Mouse (Mus musculus) E14TG2a.4 (cell line): ENCODE results near the gene Mob3c.

Experiments
- H3K27me3 ChIP-seq: 2 replicates; pipeline ENCODE4 v1.6.1; 2014; ENCODE audit warnings: low read length, control low read depth; ENCODE audit not compliant: insufficient read depth
- H3K36me3 ChIP-seq: 2 replicates; pipeline ENCODE4 v1.6.1; 2014; ENCODE audit warnings: low read length, control low read depth; ENCODE audit not compliant: insufficient read depth
- H3K4me1 ChIP-seq: replicated peaks from 2 replicates; pipeline ENCODE4 v1.6.1; 2014; ENCODE audit warnings: low read depth, low read length, control low read depth
- H3K4me3 ChIP-seq: replicated peaks from 2 replicates; pipeline ENCODE4 v1.5.1; 2014; ENCODE audit warnings: mild to moderate bottlenecking, low read length
- H3K9me3 ChIP-seq: 2 replicates; pipeline ENCODE4 v1.6.1; 2014; ENCODE audit warnings: low read length, control low read depth
- CTCF ChIP-seq: conservative IDR thresholded peaks from 2 replicates; pipeline ENCODE4 v1.5.1; 2014; ENCODE audit warnings: low read length
- NANOG ChIP-seq: IDR thresholded peaks from 2 replicates; pipeline ENCODE4 v1.6.1; 2014; ENCODE audit warnings: borderline replicate concordance, low read length, mixed read lengths
- POU5F1 ChIP-seq: IDR thresholded peaks from 2 replicates; pipeline ENCODE4 v1.6.1; 2014; ENCODE audit warnings: low read length, borderline replicate concordance

Gene Mob3c

GRCm38 (mm10) chr4:115827066-115827465 is 826 bp upstream of the Mob3c start:
- no peaks in the 10 kb centered on the region for H3K9me3 ChIP-seq
- H3K4me3 ChIP-seq, result peak overlapping the region; percentile 92
- TF ChIP-seq NANOG (no peak), CTCF (no peak), POU5F1 (no peak)
- peaks cover 59% of the 10 kb centered on the region for H3K4me1 ChIP-seq
- 0 out of 2 replicates have a peak, but pooled peaks cover 3% of the 10 kb centered on the region for H3K36me3 ChIP-seq
- H3K27me3 ChIP-seq, result peaks cover 16% of the 10 kb centered on the region

GRCm38 (mm10) chr4:115827535-115827887 is 381 bp upstream of the Mob3c start:
- Histone ChIP-seq H3K9me3 (no peaks in the 10 kb centered on the region), H3K4me1 (peaks cover 62% of the 10 kb centered on the region), H3K36me3 (0 out of 2 replicates have a peak, but pooled peaks cover 3% of the 10 kb centered on the region), H3K27me3 (peaks cover 16% of the 10 kb centered on the region), H3K4me3 (peak overlapping the region; percentile 92)
- TF ChIP-seq POU5F1 (no peak), NANOG (no peak), CTCF (no peak)

GRCm38 (mm10) chr4:115828572-115828902 is 645 bp downstream of the Mob3c start:
- Histone ChIP-seq H3K4me1 (peaks cover 72% of the 10 kb centered on the region), H3K27me3 (peaks cover 16% of the 10 kb centered on the region), H3K36me3 (peaks cover 9% of the 10 kb centered on the region), H3K4me3 (peak overlapping the region; percentile 92), H3K9me3 (no peaks in the 10 kb centered on the region)
- TF ChIP-seq NANOG, result no peak
- TF ChIP-seq POU5F1, result no peak
- TF ChIP-seq CTCF, result no peak

GRCm38 (mm10) chr4:115830491-115830890 is 2.6 kb downstream of the Mob3c start:
- Histone ChIP-seq H3K4me3 (peak overlapping the region; percentile 69), H3K27me3 (peaks cover 16% of the 10 kb centered on the region), H3K4me1 (peaks cover 77% of the 10 kb centered on the region), H3K36me3 (peaks cover 28% of the 10 kb centered on the region), H3K9me3 (no peaks in the 10 kb centered on the region)
- TF ChIP-seq POU5F1 (no peak), CTCF (no peak), NANOG (no peak)

GRCm38 (mm10) chr4:115831221-115831620 is 3.3 kb downstream of the Mob3c start:
- H3K36me3 ChIP-seq, result peaks cover 34% of the 10 kb centered on the region
- H3K4me1 ChIP-seq, result peaks cover 84% of the 10 kb centered on the region
- no peak for TF ChIP-seq NANOG
- TF ChIP-seq CTCF, result no peak
- no peak for TF ChIP-seq POU5F1
- H3K9me3 ChIP-seq, result no peaks in the 10 kb centered on the region
- H3K27me3 ChIP-seq, result peaks cover 16% of the 10 kb centered on the region
- H3K4me3 ChIP-seq, result peak overlapping the region; percentile 69

GRCm38 (mm10) chr4:115832040-115832439 is 4.1 kb downstream of the Mob3c start:
- TF ChIP-seq POU5F1, result no peak
- TF ChIP-seq NANOG, result no peak
- TF ChIP-seq CTCF, result no peak
- Histone ChIP-seq H3K27me3 (peaks cover 14% of the 10 kb centered on the region), H3K4me3 (peak overlapping the region; percentile 69), H3K4me1 (peaks cover 81% of the 10 kb centered on the region), H3K36me3 (peaks cover 41% of the 10 kb centered on the region), H3K9me3 (no peaks in the 10 kb centered on the region)

GRCm38 (mm10) chr4:115835576-115835975 is 7.7 kb downstream of the Mob3c start:
- TF ChIP-seq NANOG, result no peak
- no peak for TF ChIP-seq POU5F1
- no peak for TF ChIP-seq CTCF
- H3K9me3 ChIP-seq, result no peaks in the 10 kb centered on the region
- no peak overlapping the region for H3K4me3 ChIP-seq
- peaks cover 41% of the 10 kb centered on the region for H3K36me3 ChIP-seq
- H3K4me1 ChIP-seq, result peaks cover 74% of the 10 kb centered on the region
- no peaks in the 10 kb centered on the region for H3K27me3 ChIP-seq

- Histone ChIP-seq H3K9me3 (no peaks in the 10 kb centered on the region), H3K4me1 (peaks cover 47% of the 10 kb centered on the region), H3K36me3 (peaks cover 35% of the 10 kb centered on the region), H3K4me3 (peak overlapping the region; percentile 87), H3K27me3 (no peaks in the 10 kb centered on the region)
- no peak for TF ChIP-seq POU5F1
- TF ChIP-seq CTCF, result no peak
- TF ChIP-seq NANOG, result no peak
Observed at GRCm38 (mm10) chr4:115838196-115838595, 10.3 kb downstream of the Mob3c start.
